Comparison of ENCODE assay signal across 9 mouse cellular contexts in genomic region chr1:150873231-150873630, GRCm38 (mm10).
DNase-seq lines count a peak whose midpoint lies in the region; ATAC-seq and TF ChIP-seq lines count a peak whose summit lies in the region.
"Had no signal": no experiment of that assay in that cellular context is flagged by ENCODE, and none has a peak within 500 bp of the region (broad histone marks: within the 10 kb centered on the region; RNA-seq: fewer than 3 reads in every experiment).

No protein-coding gene starts in this region.

- H3K27me3 ChIP-seq in kidney, adult 2 months (replicated peaks; ENCODE audit: control insufficient read depth, insufficient read depth, low read length) = no peaks in the 10 kb centered on the region
- H3K27me3 ChIP-seq in stomach, embryonic 14.5 days (ENCODE audit: control insufficient read depth, insufficient read depth, low read length) = no peaks in the 10 kb centered on the region
- H3K27me3 ChIP-seq in midbrain, embryonic 13.5 days = no peaks in the 10 kb centered on the region
- H3K27me3 ChIP-seq in midbrain, embryonic 14.5 days (ENCODE audit: control insufficient read depth, insufficient read depth, low read length) = no peaks in the 10 kb centered on the region
- H3K27me3 ChIP-seq: embryonic facial prominence, embryonic 12.5 days had no signal

- ATAC-seq in stomach, embryonic 14.5 days (ENCODE audit: insufficient number of reproducible peaks, insufficient read depth, low FRiP score, low read depth) = no peak
- ATAC-seq in midbrain, embryonic 13.5 days = no peak
- no peak for ATAC-seq in midbrain, embryonic 14.5 days (ENCODE audit: low FRiP score, low TSS enrichment)

- no peak for TF ChIP-seq POLR2A in kidney, adult 2 months (IDR thresholded peaks at IDR 0.05; ENCODE audit: low read depth, low read length)

- TF ChIP-seq CTCF in gastrocnemius, adult 2 months (IDR thresholded peaks at IDR 0.05) = no peak
- TF ChIP-seq CTCF in kidney, adult 2 months (conservative IDR thresholded peaks at IDR 0.05; ENCODE audit: insufficient read depth, insufficient read length, low read depth, low read length) = no peak

- intact Hi-C loops in gastrocnemius, adult 2 months (cut with DNase I) = no loop called here

- H3K4me2 ChIP-seq in stomach, embryonic 14.5 days (replicated peaks; ENCODE audit: low read depth, low read length) = no peak overlapping the region
- no peak overlapping the region for H3K4me2 ChIP-seq in midbrain, embryonic 13.5 days (replicated peaks)
- H3K4me2 ChIP-seq in midbrain, embryonic 14.5 days (ENCODE audit: low read length) = no peak overlapping the region
- H3K4me2 ChIP-seq: embryonic facial prominence, embryonic 12.5 days had no signal

- H3K27ac ChIP-seq in gastrocnemius, adult 2 months = peak overlapping the region; percentile 31
- H3K27ac ChIP-seq in kidney, adult 2 months (ENCODE audit: insufficient read depth, low read depth, low read length) = no peak overlapping the region
- peak overlapping the region; percentile 63; the same call in 1 of the 2 replicates for H3K27ac ChIP-seq in stomach, embryonic 14.5 days (ENCODE audit: low read length)
- no peak overlapping the region for H3K27ac ChIP-seq in midbrain, embryonic 13.5 days
- no peak overlapping the region for H3K27ac ChIP-seq in midbrain, embryonic 14.5 days (replicated peaks; ENCODE audit: low read depth, low read length)
- H3K27ac ChIP-seq: embryonic facial prominence, embryonic 12.5 days had no signal

- no peaks in the 10 kb centered on the region for H3K9me3 ChIP-seq in stomach, embryonic 14.5 days (ENCODE audit: control insufficient read depth, low read depth, low read length)
- no peaks in the 10 kb centered on the region for H3K9me3 ChIP-seq in midbrain, embryonic 13.5 days
- H3K9me3 ChIP-seq in midbrain, embryonic 14.5 days (ENCODE audit: control insufficient read depth, low read length) = no peaks in the 10 kb centered on the region
- H3K9me3 ChIP-seq: embryonic facial prominence, embryonic 12.5 days had no signal

- H3K36me3 ChIP-seq in kidney, adult 2 months (ENCODE audit: control insufficient read depth, insufficient read depth, low read length) = no peaks in the 10 kb centered on the region
- no peaks in the 10 kb centered on the region for H3K36me3 ChIP-seq in stomach, embryonic 14.5 days (ENCODE audit: control insufficient read depth, insufficient read depth, low read length)
- no peaks in the 10 kb centered on the region for H3K36me3 ChIP-seq in midbrain, embryonic 13.5 days
- H3K36me3 ChIP-seq in midbrain, embryonic 14.5 days (ENCODE audit: control insufficient read depth, insufficient read depth, low read length) = no peaks in the 10 kb centered on the region
- H3K36me3 ChIP-seq: embryonic facial prominence, embryonic 12.5 days had no signal

- DNase-seq in ovary, adult 18-20 months (ENCODE audit: low spot score) = peak; percentile 58
- no peak for DNase-seq in ovary, postnatal 10 days (ENCODE audit: low spot score)
- DNase-seq in gastrocnemius, adult 2 months = peak; percentile 59
- peak; percentile 85 for DNase-seq in kidney, adult 2 months
- DNase-seq in embryo, embryonic 9.5 days (ENCODE audit: extremely low spot score) = no peak
- no peak for DNase-seq in midbrain, embryonic 14.5 days

- peak overlapping the region; percentile 39 for H3K4me3 ChIP-seq in gastrocnemius, adult 2 months
- no peak overlapping the region for H3K4me3 ChIP-seq in kidney, adult 2 months (ENCODE audit: insufficient read depth, low read depth, low read length)
- no peak overlapping the region for H3K4me3 ChIP-seq in stomach, embryonic 14.5 days (ENCODE audit: low read depth, low read length)
- H3K4me3 ChIP-seq in midbrain, embryonic 13.5 days (replicated peaks) = no peak overlapping the region
- H3K4me3 ChIP-seq in midbrain, embryonic 14.5 days (replicated peaks; ENCODE audit: low read depth, low read length) = no peak overlapping the region
- H3K4me3 ChIP-seq: embryonic facial prominence, embryonic 12.5 days had no signal

- no peak overlapping the region for H3K9ac ChIP-seq in stomach, embryonic 14.5 days (replicated peaks; ENCODE audit: low read depth, low read length)
- no peak overlapping the region for H3K9ac ChIP-seq in midbrain, embryonic 13.5 days (replicated peaks)
- H3K9ac ChIP-seq in midbrain, embryonic 14.5 days (replicated peaks; ENCODE audit: low read length) = no peak overlapping the region
- H3K9ac ChIP-seq: embryonic facial prominence, embryonic 12.5 days had no signal

- H3K4me1 ChIP-seq in kidney, adult 2 months (ENCODE audit: control insufficient read depth, insufficient read depth, low read length) = no peaks in the 10 kb centered on the region; the same call in 1 of the 2 replicates
- peaks cover 20% of the 10 kb centered on the region; the same call in 1 of the 2 replicates for H3K4me1 ChIP-seq in stomach, embryonic 14.5 days (ENCODE audit: control insufficient read depth, insufficient read depth, low read length)
- 0 out of 2 replicates have a peak, but pooled peaks cover 5% of the 10 kb centered on the region for H3K4me1 ChIP-seq in midbrain, embryonic 13.5 days (replicated peaks)
- H3K4me1 ChIP-seq in midbrain, embryonic 14.5 days (ENCODE audit: control insufficient read depth, insufficient read depth, low read length) = no peaks in the 10 kb centered on the region

- 24% methylated on average over 6 of the region's 6 CpGs for WGBS in kidney, adult 2 months
- 46% methylated on average over 6 of the region's 6 CpGs for WGBS in stomach, embryonic 14.5 days
- WGBS in midbrain, embryonic 13.5 days = 83% methylated on average over 6 of the region's 6 CpGs
- WGBS in midbrain, embryonic 14.5 days = 87% methylated on average over 6 of the region's 6 CpGs

Comparison
In these comparisons a context has a peak if more than half of its experiments do, and no peak if none do; other contexts are left out.
1. DNase-seq: peak in ovary, adult 18-20 months (single experiment), gastrocnemius, adult 2 months (single experiment) and kidney, adult 2 months (single experiment); none in ovary, postnatal 10 days (single experiment), embryo, embryonic 9.5 days (single experiment) and midbrain, embryonic 14.5 days (single experiment).
2. H3K27ac ChIP-seq: peak in gastrocnemius, adult 2 months (single experiment) and stomach, embryonic 14.5 days (single experiment); none in kidney, adult 2 months (single experiment), midbrain, embryonic 13.5 days (single experiment) and midbrain, embryonic 14.5 days (single experiment).